Mouse (Mus musculus) heart, adult 2 months (tissue): ENCODE results near the gene Ugt1a10.

Experiments used
- CTCF ChIP-seq: fragments of 200-600 bp; IDR thresholded peaks from 2 replicates; pipeline ENCODE4 v1.8.1; 2022; ENCODE audit warnings: antibody characterized with exemption, mild to moderate bottlenecking, moderate library complexity
- EP300 ChIP-seq: fragments of 200-500 bp; IDR thresholded peaks from 2 replicates; pipeline ENCODE4 v1.6.1; 2011; ENCODE audit warnings: low read depth, low read length, control low read depth; ENCODE audit not compliant: insufficient read depth
- POLR2A ChIP-seq: fragments of 200-500 bp; IDR thresholded peaks from 2 replicates; pipeline ENCODE4 v1.6.1; 2011; ENCODE audit warnings: mild to moderate bottlenecking, low read depth, low read length, control low read depth; ENCODE audit not compliant: insufficient read depth

DNA sequence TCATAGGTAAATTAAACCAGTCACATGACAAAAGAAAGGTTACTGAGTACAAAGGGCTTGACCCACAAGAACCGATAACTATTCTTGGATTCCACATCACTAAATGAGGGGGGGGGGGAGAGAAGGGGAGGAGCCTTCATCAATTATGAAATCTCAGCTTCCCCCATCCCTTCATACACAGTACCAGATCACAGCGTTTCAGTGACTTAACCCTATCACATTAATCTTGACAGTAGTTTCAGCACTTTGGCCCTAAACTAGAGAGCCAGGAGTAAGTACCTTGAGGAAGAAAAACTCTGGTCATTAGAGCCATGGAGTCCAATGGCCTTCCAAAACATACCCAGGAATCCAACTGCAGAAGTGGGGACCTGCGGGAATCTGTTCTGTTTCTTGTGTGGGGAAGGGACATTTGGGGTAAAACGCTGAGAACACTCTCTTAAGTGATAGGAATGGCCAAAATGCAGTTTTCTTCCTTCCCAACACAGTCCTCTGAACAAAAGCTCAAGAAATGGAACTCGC lies 47.4 kb upstream of the Ugt1a10 start:
- no peak for TF ChIP-seq CTCF
- TF ChIP-seq POLR2A: no peak
- TF ChIP-seq EP300: no peak
